Mouse (Mus musculus) lung, adult 2 months (tissue): ENCODE data around the gene Ewsr1.

Experiments used
- CTCF ChIP-seq: fragments of 200-500 bp; IDR thresholded peaks from 2 replicates; pipeline ENCODE4 v1.5.1; 2011; ENCODE audit warnings: mild to moderate bottlenecking, low read length, control low read depth; ENCODE audit not compliant: insufficient read depth
- POLR2A ChIP-seq: fragments of 200-500 bp; IDR thresholded peaks from 2 replicates; pipeline ENCODE4 v1.6.1; 2011; ENCODE audit warnings: low read depth, mild to moderate bottlenecking, control low read depth, low read length, borderline replicate concordance; ENCODE audit errors: extremely low read depth

DNA sequence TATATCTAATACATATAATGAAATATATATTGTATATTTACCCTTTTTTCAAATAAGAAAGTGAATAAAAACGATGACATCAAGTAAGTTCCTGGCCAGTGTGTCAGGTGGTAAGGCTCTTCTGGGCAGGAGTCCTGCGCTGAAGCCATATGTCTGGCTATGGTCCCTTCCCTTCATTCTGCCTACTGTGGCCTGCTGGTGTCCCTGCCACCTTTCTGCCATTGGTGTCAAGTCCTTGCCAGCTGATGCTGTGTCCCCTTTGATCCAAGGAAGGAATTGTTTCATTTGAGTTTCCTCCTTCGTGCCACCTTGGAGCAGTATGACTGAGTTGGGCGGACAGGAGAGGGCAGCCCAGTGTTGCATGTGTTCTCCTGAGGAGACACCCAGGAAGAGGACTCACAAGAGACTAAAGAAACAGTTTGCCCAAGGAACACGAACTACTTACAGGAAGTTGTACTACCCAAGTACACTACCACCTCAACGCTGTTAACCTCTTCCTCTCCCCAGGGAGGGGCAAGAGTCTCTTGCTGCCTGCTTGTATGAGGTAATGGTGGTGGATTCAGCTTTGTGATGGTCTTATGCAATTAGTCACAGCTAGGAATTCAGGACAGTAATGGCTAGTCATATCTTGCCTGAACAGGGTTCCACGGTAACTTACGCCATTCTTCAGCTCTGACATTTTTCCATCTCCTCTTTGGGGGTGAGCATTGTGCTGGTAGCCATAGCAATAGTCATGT, 56.3 kb downstream of the Ewsr1 start:
- TF ChIP-seq POLR2A (no peak), CTCF (no peak)
